In the genomic region with DNA sequence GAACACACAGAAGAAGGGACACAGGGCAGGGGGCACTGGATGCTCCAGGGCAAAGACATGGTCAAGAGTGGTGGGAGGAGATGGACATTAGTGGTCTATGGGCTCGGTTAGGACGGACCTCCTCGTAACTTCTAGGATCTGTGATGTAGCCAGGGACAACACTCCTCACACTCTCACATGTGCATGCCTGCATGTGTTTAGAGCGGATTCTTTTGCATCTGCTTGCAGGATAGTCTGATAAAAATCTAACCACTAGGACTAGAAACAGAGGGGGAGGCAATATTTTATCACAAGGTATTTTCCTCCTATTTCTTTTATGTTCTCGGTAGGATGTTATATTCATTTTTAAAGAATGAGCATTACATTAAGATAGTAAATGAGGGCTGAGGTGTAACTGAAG, we compare ENCODE assay signal across 17 mouse cellular contexts.
"Had no signal": no experiment of that assay in that cellular context is flagged by ENCODE, and none has a peak within 500 bp of the region (broad histone marks: within the 10 kb centered on the region; RNA-seq: fewer than 3 reads in every experiment).

No protein-coding gene starts in this region.

- H3K4me2 ChIP-seq: lung, embryonic 14.5 days; midbrain, embryonic 15.5 days; neural tube, embryonic 13.5 days; stomach, embryonic 15.5 days had no signal

- H3K4me1 ChIP-seq: midbrain, embryonic 15.5 days; stomach, embryonic 15.5 days had no signal

- H3K27me3 ChIP-seq: midbrain, embryonic 15.5 days; neural tube, embryonic 13.5 days; stomach, embryonic 15.5 days had no signal

- H3K27ac ChIP-seq: layer of hippocampus, adult 2 months; limb, embryonic 10.5 days; liver, embryonic 14.5 days; midbrain, embryonic 15.5 days; neural tube, embryonic 13.5 days; stomach, embryonic 15.5 days had no signal

- H3K4me3 ChIP-seq: layer of hippocampus, adult 2 months; limb, embryonic 10.5 days; midbrain, embryonic 15.5 days; neural tube, embryonic 13.5 days; stomach, embryonic 15.5 days had no signal

- H3K9me3 ChIP-seq: limb, embryonic 10.5 days; midbrain, embryonic 15.5 days; neural tube, embryonic 13.5 days; stomach, embryonic 15.5 days had no signal

- H3K9ac ChIP-seq: liver, embryonic 14.5 days; lung, embryonic 14.5 days; midbrain, embryonic 15.5 days; neural tube, embryonic 13.5 days; stomach, embryonic 15.5 days had no signal

- H3K36me3 ChIP-seq: limb, embryonic 10.5 days; midbrain, embryonic 15.5 days; neural tube, embryonic 13.5 days; stomach, embryonic 15.5 days had no signal

- ATAC-seq: midbrain, embryonic 15.5 days had no signal

- DNase-seq: kidney, adult 11 months; kidney, adult 9 months; kidney, postnatal 10 days; kidney, postnatal 4 days; lung, embryonic 14.5 days; lung, postnatal 10 days; lung, postnatal 4 days; retina, postnatal 1 day; right cerebral cortex, postnatal 4 days; spleen, adult 18-20 months; thymus, postnatal 4 days had no signal
